ENCODE assay signal across 8 mouse cellular contexts in genomic region chr2:33205939-33206525, GRCm38 (mm10). TPM values are rescaled to one million over a fixed set of nuclear protein-coding genes. Genes with fewer than 3 reads are reported as not detected.
DNase-seq lines count a peak whose midpoint lies in the region; ATAC-seq and TF ChIP-seq lines count a peak whose summit lies in the region.

No protein-coding gene starts in this region.

- H3K36me3 ChIP-seq in lung, embryonic 14.5 days (ENCODE audit: insufficient read depth): no peaks in the 10 kb centered on the region
- H3K36me3 ChIP-seq in forebrain, postnatal 0 days (ENCODE audit: insufficient read depth): no peaks in the 10 kb centered on the region
- H3K36me3 ChIP-seq in midbrain, postnatal 0 days (ENCODE audit: insufficient read depth, low read length): no peaks in the 10 kb centered on the region

- H3K4me2 ChIP-seq in lung, embryonic 14.5 days: no peak overlapping the region
- H3K4me2 ChIP-seq in forebrain, postnatal 0 days (ENCODE audit: low read depth): no peak overlapping the region
- H3K4me2 ChIP-seq in midbrain, postnatal 0 days (ENCODE audit: low read depth, low read length, poor library complexity, severe bottlenecking): no peak overlapping the region

- no peaks in the 10 kb centered on the region for H3K9me3 ChIP-seq in lung, embryonic 14.5 days (ENCODE audit: low read depth, low read length)
- H3K9me3 ChIP-seq in forebrain, postnatal 0 days (ENCODE audit: low read length): no peaks in the 10 kb centered on the region
- H3K9me3 ChIP-seq in midbrain, postnatal 0 days (ENCODE audit: low read length): no peaks in the 10 kb centered on the region

- TF ChIP-seq CTCF in gastrocnemius, adult 2 months (IDR thresholded peaks at IDR 0.05): no peak
- TF ChIP-seq CTCF in lung, embryonic 14.5 days (IDR thresholded peaks at IDR 0.05; ENCODE audit: low read depth): no peak
- TF ChIP-seq CTCF in forebrain, postnatal 0 days (IDR thresholded peaks at IDR 0.05; ENCODE audit: low read depth): no peak
- TF ChIP-seq CTCF in midbrain, postnatal 0 days (IDR thresholded peaks at IDR 0.05): no peak

- 0 out of 2 replicates have a peak, but pooled peaks cover 8% of the 10 kb centered on the region for H3K4me1 ChIP-seq in lung, embryonic 14.5 days (ENCODE audit: insufficient read depth)
- H3K4me1 ChIP-seq in forebrain, postnatal 0 days (ENCODE audit: insufficient read depth): 0 out of 2 replicates have a peak, but pooled peaks cover 4% of the 10 kb centered on the region
- peaks cover 12% of the 10 kb centered on the region; the same call in 1 of the 2 replicates for H3K4me1 ChIP-seq in midbrain, postnatal 0 days (ENCODE audit: insufficient read depth, low read length)

- intact Hi-C loops in gastrocnemius, adult 2 months (cut with DNase I): no loop called here
- intact Hi-C loops in gastrocnemius, postnatal 14 days (cut with DNase I; ENCODE audit: low total_unique reads): no loop called here

- H3K27ac ChIP-seq in gastrocnemius, adult 2 months: peak overlapping the region; percentile 78
- H3K27ac ChIP-seq in lung, embryonic 14.5 days (ENCODE audit: low read depth): peak overlapping the region; percentile 24; the same call in 1 of the 2 replicates
- H3K27ac ChIP-seq in forebrain, postnatal 0 days (ENCODE audit: low read depth, low read length): 0 out of 2 replicates have a peak overlapping the region, but pooled peaks have one; percentile 10
- H3K27ac ChIP-seq in midbrain, postnatal 0 days (ENCODE audit: low read depth, low read length): no peak overlapping the region

- no peak overlapping the region for H3K4me3 ChIP-seq in gastrocnemius, adult 2 months
- H3K4me3 ChIP-seq in lung, embryonic 14.5 days (ENCODE audit: low read depth, low read length): no peak overlapping the region
- H3K4me3 ChIP-seq in forebrain, postnatal 0 days (ENCODE audit: low read depth, low read length): no peak overlapping the region
- no peak overlapping the region for H3K4me3 ChIP-seq in midbrain, postnatal 0 days (ENCODE audit: low read depth, low read length)

- H3K27me3 ChIP-seq in lung, embryonic 14.5 days (ENCODE audit: insufficient read depth, low read length): no peaks in the 10 kb centered on the region
- H3K27me3 ChIP-seq in forebrain, postnatal 0 days (ENCODE audit: insufficient read depth, low read length): no peaks in the 10 kb centered on the region
- H3K27me3 ChIP-seq in midbrain, postnatal 0 days (ENCODE audit: insufficient read depth, low read length): no peaks in the 10 kb centered on the region

- H3K9ac ChIP-seq in lung, embryonic 14.5 days: no peak overlapping the region
- H3K9ac ChIP-seq in forebrain, postnatal 0 days: no peak overlapping the region
- H3K9ac ChIP-seq in midbrain, postnatal 0 days (replicated peaks; ENCODE audit: low read length, poor library complexity, severe bottlenecking): no peak overlapping the region

- ATAC-seq in lung, embryonic 14.5 days (ENCODE audit: insufficient read depth): no peak
- ATAC-seq in forebrain, postnatal 0 days: peak; percentile 49; the same call in 1 of the 2 replicates
- ATAC-seq in midbrain, postnatal 0 days (ENCODE audit: low FRiP score): no peak

- DNase-seq in gastrocnemius, adult 2 months: no peak
- DNase-seq in gastrocnemius, postnatal 14 days: no peak
- DNase-seq in lung, embryonic 14.5 days: no peak
- no peak for DNase-seq in lung, postnatal 36 days
- DNase-seq in forebrain, postnatal 0 days: no peak
- DNase-seq in midbrain, postnatal 0 days (ENCODE audit: low spot score): peak; percentile 41
- DNase-seq in thymus, postnatal 14 days: no peak
- DNase-seq in adrenal gland, adult 8-10 months: no peak

- 38% methylated on average over 14 of the region's 14 CpGs for WGBS in lung, embryonic 14.5 days
- 43% methylated on average over 14 of the region's 14 CpGs for WGBS in forebrain, postnatal 0 days
- WGBS in midbrain, postnatal 0 days: 53% methylated on average over 14 of the region's 14 CpGs

RNA-seq across cellular contexts. Expression of gene Angptl2, which starts 9.8 kb away (rescaled TPM):
- total RNA-seq in gastrocnemius, adult 2 months (2021): 10 to 100 TPM; 20.6 to 47.1 TPM
- 100 to 1,000 TPM; 121 to 163 TPM for total RNA-seq in gastrocnemius, postnatal 14 days (2021)
- polyA plus RNA-seq in lung, embryonic 14.5 days (2014; fragmentation: Nextera tagmentation; extraction: Ambion mirVana): 30.1 and 30.3 TPM in 2 replicates
- 7.9 and 17.5 TPM in 2 replicates for total RNA-seq in forebrain, postnatal 0 days (2014; rRNA removed)
- polyA plus RNA-seq in forebrain, postnatal 0 days (2015; fragmentation: Nextera tagmentation; extraction: Ambion mirVana): 7.1 and 7.7 TPM in 2 replicates
- total RNA-seq in midbrain, postnatal 0 days (2014; rRNA removed): 16.7 and 16.8 TPM in 2 replicates
- polyA plus RNA-seq in midbrain, postnatal 0 days (2015; fragmentation: Nextera tagmentation; extraction: Ambion mirVana): 9.8 TPM in 2 replicates
- total RNA-seq in adrenal gland, adult 8-10 months (2022): 10 to 100 TPM; 29.3 to 53.9 (median 37.0) TPM
